In genomic region chr5:138365347-138365746, GRCm38 (mm10) we compare ENCODE assay signal across 11 mouse cellular contexts. TPM values are rescaled to one million over a fixed set of nuclear protein-coding genes. Genes with fewer than 3 reads are reported as not detected.
ATAC-seq and TF ChIP-seq lines count a peak whose summit lies in the region.
"Not testable (repeated sequence)": the region's sequence is repeated elsewhere in the genome, so short reads cannot be mapped to it uniquely, and the experiment has no call there.
"Had no signal": no experiment of that assay in that cellular context is flagged by ENCODE, and none has a peak within 500 bp of the region (broad histone marks: within the 10 kb centered on the region; RNA-seq: fewer than 3 reads in every experiment).

No protein-coding gene starts in this region.

- not testable (repeated sequence) for TF ChIP-seq POLR2A in testis, adult 2 months (IDR thresholded peaks at IDR 0.05; ENCODE audit: control insufficient read depth, low read depth, low read length)

- TF ChIP-seq CTCF in testis, adult 2 months (IDR thresholded peaks at IDR 0.05; ENCODE audit: control insufficient read depth, insufficient read depth, insufficient replicate concordance, low read depth, low read length) = not testable (repeated sequence)

- 0 out of 2 replicates have a peak, but pooled peaks have one; percentile 45 for ATAC-seq in common myeloid progenitor, adult 5-6 weeks (replicated peaks; ENCODE audit: low read depth, poor library complexity, severe bottlenecking)
- 0 out of 2 replicates have a peak, but pooled peaks have one; percentile 46 for ATAC-seq in erythroblast, adult 5-6 weeks (replicated peaks; ENCODE audit: low FRiP score, poor library complexity, severe bottlenecking)
- peak; percentile 63; the same call in 1 of the 2 replicates for ATAC-seq in erythroid progenitor cell, adult 5-6 weeks (replicated peaks; ENCODE audit: low FRiP score, poor library complexity, severe bottlenecking)
- 0 out of 2 replicates have a peak, but pooled peaks have one; percentile 40 for ATAC-seq in megakaryocyte, adult 5-6 weeks (ENCODE audit: poor library complexity, severe bottlenecking)
- ATAC-seq in megakaryocyte progenitor cell, adult 5-6 weeks (replicated peaks; ENCODE audit: poor library complexity) = 0 out of 2 replicates have a peak, but pooled peaks have one; percentile 37
- ATAC-seq in megakaryocyte-erythroid progenitor cell, adult 5-6 weeks (replicated peaks; ENCODE audit: low FRiP score, low TSS enrichment, poor library complexity, severe bottlenecking) = 0 out of 2 replicates have a peak, but pooled peaks have one; percentile 61

- H3K27me3 ChIP-seq in testis, adult 2 months (ENCODE audit: control insufficient read depth, insufficient read depth, low read length) = not testable (repeated sequence)

- H3K4me1 ChIP-seq in testis, adult 2 months (ENCODE audit: control insufficient read depth, insufficient read depth, low read length) = not testable (repeated sequence)

- not testable (repeated sequence) for H3K27ac ChIP-seq in testis, adult 2 months (ENCODE audit: control insufficient read depth, insufficient read depth, low read depth, low read length)

- not testable (repeated sequence) for H3K36me3 ChIP-seq in testis, adult 2 months (ENCODE audit: control insufficient read depth, insufficient read depth, low read length)

- peak overlapping the region; percentile 50 for H3K4me3 ChIP-seq in testis, adult 2 months (ENCODE audit: control insufficient read depth, low read depth, low read length)

RNA-seq across cellular contexts. Expression of gene Pvrig, which starts 23.6 kb away (rescaled TPM):
- total RNA-seq in common myeloid progenitor, adult 5-6 weeks (2017) = not detected in 2 replicates
- total RNA-seq in erythroblast, adult 5-6 weeks (2015; ENCODE audit: low replicate concordance) = not detected in 2 replicates
- total RNA-seq in erythroblast, adult 5-6 weeks (2017; ENCODE audit: low replicate concordance) = 0.17 TPM in 1 of 2 replicates, not detected in the other
- total RNA-seq in erythroid progenitor cell, adult 5-6 weeks (2015; ENCODE audit: low replicate concordance) = not detected in 2 replicates
- total RNA-seq in erythroid progenitor cell, adult 5-6 weeks (2017; ENCODE audit: low replicate concordance) = not detected in 2 replicates
- total RNA-seq in megakaryocyte, adult 5-6 weeks (2015) = 0.50 TPM in 1 of 2 replicates, not detected in the other
- 0.11 TPM in 1 of 2 replicates, not detected in the other for total RNA-seq in megakaryocyte, adult 5-6 weeks (2017)
- 0.54 TPM in 1 of 2 replicates, not detected in the other for total RNA-seq in megakaryocyte progenitor cell, adult 5-6 weeks (2015)
- 0.17 and 0.34 TPM in 2 replicates for total RNA-seq in megakaryocyte progenitor cell, adult 5-6 weeks (2017)
- total RNA-seq in megakaryocyte-erythroid progenitor cell, adult 5-6 weeks (2014; fragmentation: Nextera tagmentation) = 4.0 TPM in 1 of 2 replicates, not detected in the other
- not detected in 2 replicates for total RNA-seq in megakaryocyte-erythroid progenitor cell, adult 5-6 weeks (2017)
- polyA plus RNA-seq in testis, adult 2 months (2012; rRNA removed) = 1.4 and 1.5 TPM in 2 replicates
- total RNA-seq: adrenal gland, postnatal 25 days; G1E; MEL had no signal
- polyA plus RNA-seq: G1E, Patski had no signal
